Mouse (Mus musculus): ENCODE results near the gene Ofd1. TPM values are rescaled to one million over a fixed set of nuclear protein-coding genes. Genes with fewer than 3 reads are reported as not detected.
A peak's percentile ranks its signal among the peaks of the same experiment; 100 is the strongest.

Ofd1 gene
- total RNA-seq (2014; fragmentation: Nextera tagmentation) (8.6 and 9.9 TPM in 2 replicates), total RNA-seq (2017) (9.5 and 18.2 TPM in 2 replicates)

DNA sequence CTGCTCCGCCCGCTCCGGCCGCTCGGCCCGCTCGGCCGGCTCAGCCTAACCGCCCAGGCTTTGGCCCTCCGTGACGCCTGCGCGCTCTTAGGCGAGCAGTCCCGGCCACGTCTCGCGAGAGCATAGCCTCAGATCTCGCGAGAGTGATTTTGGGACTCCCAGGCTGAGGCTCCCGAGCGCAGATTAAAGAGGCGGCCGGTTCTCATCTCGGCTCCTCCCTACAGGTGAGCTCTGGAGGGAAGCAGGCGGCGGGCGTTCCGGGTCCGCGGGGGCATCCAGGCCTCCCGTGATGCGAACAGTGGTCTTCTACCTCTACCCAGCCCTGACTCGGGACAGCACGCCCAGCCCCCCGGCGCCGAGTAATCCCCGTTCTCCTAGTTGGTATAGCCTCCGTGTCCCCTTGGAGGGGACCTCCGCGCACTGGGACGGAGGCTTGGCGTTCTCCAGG lies at the start of gene Ofd1:
Gene Ofd1 (minus strand): TSS at position 89 of the 448 bp plus-strand sequence.
- peak; percentile 88 for ATAC-seq (replicated peaks; ENCODE audit: low FRiP score, low TSS enrichment, poor library complexity, severe bottlenecking)

DNA sequence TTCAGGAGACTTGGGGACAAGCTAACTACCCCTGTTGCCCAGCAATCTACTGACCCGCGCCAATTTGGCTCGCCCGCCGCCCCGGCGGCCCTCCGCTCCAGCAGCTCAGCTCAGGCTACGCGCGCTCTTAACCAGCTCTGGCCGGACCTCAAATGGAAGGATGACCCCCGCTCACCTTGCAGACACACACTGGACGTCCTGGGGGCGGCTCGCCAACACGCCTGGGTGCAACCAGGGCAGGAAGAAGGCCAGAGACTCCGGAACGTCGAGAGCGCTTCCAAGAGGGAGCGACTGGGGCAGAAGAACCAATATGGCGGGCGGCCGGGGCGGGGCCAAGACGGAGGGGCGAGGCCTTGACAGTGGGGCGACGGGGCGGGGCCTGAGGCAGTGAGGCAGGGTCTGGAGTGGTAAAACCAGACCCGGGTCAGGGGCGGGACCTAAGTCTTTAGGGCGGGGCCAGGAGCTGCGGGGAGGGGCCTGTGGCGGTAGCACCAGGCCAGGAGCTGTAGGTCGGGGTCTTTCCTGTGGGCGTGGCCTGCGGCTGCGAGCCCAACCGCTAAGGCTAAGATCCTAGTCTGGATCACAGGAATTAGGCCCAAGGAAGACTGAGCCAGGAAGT lies 39.0 kb upstream of the Ofd1 start, which contains the start of gene Rab9:
Gene Rab9 (minus strand): TSS at position 503 of the 619 bp plus-strand sequence.
- ATAC-seq (replicated peaks; ENCODE audit: low FRiP score, low TSS enrichment, poor library complexity, severe bottlenecking) = peak; percentile 99

GRCm38 (mm10) chrX:166478631-166479364 lies 38.3 kb upstream of the Ofd1 start:
- peak; percentile 51 for ATAC-seq (replicated peaks; ENCODE audit: low FRiP score, low TSS enrichment, poor library complexity, severe bottlenecking)

- no peak for ATAC-seq (replicated peaks; ENCODE audit: low FRiP score, low TSS enrichment, poor library complexity, severe bottlenecking)
These were observed 36.9 kb upstream of the Ofd1 start for GRCm38 (mm10) chrX:166477393-166477792.

- ATAC-seq (replicated peaks; ENCODE audit: low FRiP score, low TSS enrichment, poor library complexity, severe bottlenecking) = no peak
These were observed 32.1 kb upstream of the Ofd1 start for GRCm38 (mm10) chrX:166472612-166473011.

GRCm38 (mm10) chrX:166468321-166468720 lies 27.8 kb upstream of the Ofd1 start:
- ATAC-seq (replicated peaks; ENCODE audit: low FRiP score, low TSS enrichment, poor library complexity, severe bottlenecking) = no peak

GRCm38 (mm10) chrX:166455525-166455924 lies 15.0 kb upstream of the Ofd1 start:
- no peak for ATAC-seq (replicated peaks; ENCODE audit: low FRiP score, low TSS enrichment, poor library complexity, severe bottlenecking)

GRCm38 (mm10) chrX:166454331-166454730 lies 13.8 kb upstream of the Ofd1 start:
- no peak for ATAC-seq (replicated peaks; ENCODE audit: low FRiP score, low TSS enrichment, poor library complexity, severe bottlenecking)

GRCm38 (mm10) chrX:166453532-166453931 lies 13.0 kb upstream of the Ofd1 start:
- ATAC-seq (replicated peaks; ENCODE audit: low FRiP score, low TSS enrichment, poor library complexity, severe bottlenecking) = no peak

GRCm38 (mm10) chrX:166444552-166444951 lies 4.0 kb upstream of the Ofd1 start:
- peak; percentile 56 for ATAC-seq (replicated peaks; ENCODE audit: low FRiP score, low TSS enrichment, poor library complexity, severe bottlenecking)

DNA sequence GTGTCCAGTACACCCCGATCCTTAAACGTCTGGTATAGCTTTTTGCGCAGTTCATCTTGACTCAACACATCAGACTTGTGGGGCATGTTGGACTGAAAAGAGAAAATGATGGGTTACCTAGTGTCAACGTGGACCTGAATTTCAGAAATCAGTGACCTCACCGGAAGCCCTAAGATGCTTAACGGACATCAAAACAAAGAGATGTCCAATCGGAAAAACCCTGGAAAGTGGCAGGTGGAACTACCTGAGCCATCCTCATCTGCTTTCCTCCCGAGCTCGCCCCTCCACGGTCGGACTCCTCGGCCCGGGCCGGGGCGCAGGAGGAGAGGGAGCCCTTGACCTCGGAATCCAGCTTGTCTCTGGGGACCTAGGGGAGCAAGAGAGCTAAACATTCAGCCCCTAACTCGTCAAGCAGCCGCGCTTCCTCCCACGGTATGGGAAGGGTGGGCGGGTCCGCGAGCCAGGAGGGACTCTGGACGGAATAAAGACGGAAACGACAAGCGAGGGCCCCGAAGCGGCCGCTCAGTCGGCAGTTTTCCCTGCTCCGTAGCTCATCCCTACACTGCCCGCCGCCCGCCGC lies 378 bp downstream of the Ofd1 start, which contains the start of gene Trappc2:
Gene Trappc2 (plus strand): TSS at position 539 of the 580 bp plus-strand sequence.
- peak; percentile 26 for ATAC-seq (replicated peaks; ENCODE audit: low FRiP score, low TSS enrichment, poor library complexity, severe bottlenecking)

- no peak for ATAC-seq (replicated peaks; ENCODE audit: low FRiP score, low TSS enrichment, poor library complexity, severe bottlenecking)
These were observed 5.7 kb downstream of the Ofd1 start for GRCm38 (mm10) chrX:166434812-166435211.

GRCm38 (mm10) chrX:166416196-166416595 lies 24.3 kb downstream of the Ofd1 start:
- peak; percentile 73 for ATAC-seq (replicated peaks; ENCODE audit: low FRiP score, low TSS enrichment, poor library complexity, severe bottlenecking)

GRCm38 (mm10) chrX:166407865-166408264 lies 32.6 kb downstream of the Ofd1 start:
- ATAC-seq (replicated peaks; ENCODE audit: low FRiP score, low TSS enrichment, poor library complexity, severe bottlenecking) = peak; percentile 100

DNA sequence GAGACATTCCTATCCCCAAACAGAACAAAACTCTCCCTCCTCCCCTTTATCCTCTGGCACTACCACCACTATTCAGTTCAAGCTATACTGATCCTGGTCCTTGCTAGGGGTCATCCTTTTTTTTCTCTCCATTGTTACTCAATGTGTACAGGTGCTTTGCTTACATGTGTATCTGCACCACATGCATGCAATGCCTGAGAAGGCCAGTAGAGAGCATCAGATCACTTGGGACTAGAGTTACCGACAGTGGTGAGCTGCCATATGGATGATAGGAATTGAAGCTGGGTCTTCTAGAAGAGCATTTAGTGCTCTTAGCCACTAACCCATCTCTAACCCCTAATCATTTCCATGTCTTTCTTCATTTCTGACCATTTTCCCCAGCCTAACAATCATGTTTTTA lies 46.8 kb downstream of the Ofd1 start:
- 0 out of 2 replicates have a peak, but pooled peaks have one; percentile 37 for ATAC-seq (replicated peaks; ENCODE audit: low FRiP score, low TSS enrichment, poor library complexity, severe bottlenecking)

GRCm38 (mm10) chrX:166386656-166387055 lies 53.8 kb downstream of the Ofd1 start:
- ATAC-seq (replicated peaks; ENCODE audit: low FRiP score, low TSS enrichment, poor library complexity, severe bottlenecking) = no peak

DNA sequence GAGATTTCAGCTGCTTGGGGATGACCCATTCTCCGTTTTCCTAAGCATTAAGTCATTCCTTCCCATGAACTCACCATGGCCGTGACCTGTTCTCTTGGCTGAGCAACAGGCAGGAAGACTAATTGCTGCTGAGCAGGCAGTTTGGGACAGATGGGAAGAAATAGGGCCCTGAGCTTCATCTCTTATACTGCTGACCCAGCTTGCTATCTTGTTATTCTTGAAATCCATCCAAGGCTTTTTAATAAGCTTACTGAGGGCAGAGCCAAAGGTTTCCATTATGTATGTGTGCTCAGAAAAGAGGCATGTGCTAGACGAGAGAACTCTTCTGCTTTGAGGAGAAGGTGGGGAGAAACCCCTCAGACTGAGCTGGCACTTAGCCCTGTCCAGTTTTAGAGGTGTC lies 55.6 kb downstream of the Ofd1 start:
- ATAC-seq (replicated peaks; ENCODE audit: low FRiP score, low TSS enrichment, poor library complexity, severe bottlenecking) = no peak

DNA sequence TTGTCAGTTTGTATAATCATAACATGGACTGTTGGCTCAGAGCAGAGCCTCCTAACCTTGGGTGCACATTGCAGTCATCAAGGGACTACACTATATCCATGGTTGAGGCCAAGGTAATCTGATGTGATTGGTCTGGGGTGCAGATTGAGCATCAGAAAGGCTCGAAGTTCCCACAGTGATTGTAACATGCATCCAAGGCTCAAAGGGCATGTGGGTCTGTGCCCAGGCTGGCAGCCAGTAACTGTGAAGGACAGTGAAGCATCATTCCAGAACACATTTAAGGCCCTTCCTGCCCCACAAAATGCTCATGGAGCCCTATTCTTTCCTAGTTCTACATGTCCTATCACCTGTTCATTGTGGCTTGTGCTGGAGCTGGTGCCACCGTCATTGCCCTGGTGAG lies 56.9 kb downstream of the Ofd1 start:
- ATAC-seq (replicated peaks; ENCODE audit: low FRiP score, low TSS enrichment, poor library complexity, severe bottlenecking) = no peak

DNA sequence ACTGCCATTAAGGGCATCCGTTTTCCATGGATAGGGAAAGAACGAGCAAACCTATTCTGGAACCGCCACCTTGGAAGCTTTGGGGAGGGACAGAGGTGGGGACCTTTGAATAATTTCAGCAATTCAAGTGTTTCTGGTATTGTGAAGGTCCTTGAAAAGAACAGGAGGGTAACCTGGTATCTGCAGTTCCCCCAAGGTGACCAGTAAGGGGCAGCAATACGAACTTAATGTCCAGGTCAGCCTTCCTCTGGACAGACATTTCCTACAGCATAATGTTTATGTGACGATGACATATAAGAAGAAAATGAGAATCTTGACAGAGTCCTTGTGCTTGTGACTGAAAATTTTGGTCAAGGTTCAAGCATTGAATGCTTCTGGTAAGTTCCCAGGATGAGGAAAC lies 61.9 kb downstream of the Ofd1 start:
- ATAC-seq (replicated peaks; ENCODE audit: low FRiP score, low TSS enrichment, poor library complexity, severe bottlenecking) = no peak

DNA sequence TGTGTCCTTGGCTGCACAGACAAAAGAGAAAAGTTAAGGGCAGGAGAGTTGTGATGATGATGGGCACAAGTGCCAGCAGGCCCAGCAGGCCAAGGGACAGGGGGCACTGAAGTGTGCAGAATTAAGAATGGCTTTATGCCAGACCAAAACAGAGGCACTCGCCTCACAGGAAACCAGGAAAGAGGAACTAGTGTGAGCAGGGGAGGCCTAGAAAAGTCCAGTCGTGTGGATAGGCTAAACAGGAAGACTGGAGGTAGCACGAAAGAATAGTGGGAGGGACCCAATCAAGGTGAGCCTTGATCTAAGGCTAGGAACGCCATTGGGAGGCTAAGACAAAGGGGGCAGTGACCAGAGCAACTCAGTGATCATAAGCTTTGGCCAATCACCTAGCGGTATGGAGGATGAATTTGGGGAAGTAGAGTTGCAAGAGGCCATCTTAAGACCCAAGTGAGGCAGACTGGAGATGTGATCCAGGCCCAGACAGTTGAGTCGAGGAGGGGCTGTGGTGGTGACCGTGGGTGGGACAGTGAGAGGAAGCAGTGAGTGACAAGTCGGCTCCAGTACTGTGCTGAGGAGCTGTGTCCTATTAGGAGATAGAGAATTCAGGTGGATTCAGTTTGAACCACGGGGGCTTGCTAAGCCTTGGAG lies 63.7 kb downstream of the Ofd1 start:
- ATAC-seq (replicated peaks; ENCODE audit: low FRiP score, low TSS enrichment, poor library complexity, severe bottlenecking) = no peak; the same call in 1 of the 2 replicates
